Mouse (Mus musculus): ENCODE measurements around the gene Ctso. TPM values are rescaled to one million over a fixed set of nuclear protein-coding genes. Genes with fewer than 3 reads are reported as not detected.

Ctso gene
- polyA plus RNA-seq, 1 experiment from 2014 or later, result 10.6 TPM

- DNase-seq (ENCODE audit: low spot score) (no peak), ATAC-seq (ENCODE audit: insufficient read depth, low FRiP score, low TSS enrichment) (no peak)
- H3K4me2 ChIP-seq (ENCODE audit: low read depth), result no peak overlapping the region
- no peaks in the 10 kb centered on the region for H3K27me3 ChIP-seq (ENCODE audit: control insufficient read depth, insufficient read depth, low read length)
- no peak overlapping the region for H3K27ac ChIP-seq (ENCODE audit: low read depth, low read length)
- H3K36me3 ChIP-seq (ENCODE audit: control insufficient read depth, insufficient read depth, low read length), result no peaks in the 10 kb centered on the region
- WGBS, result 85% methylated on average over 4 of the region's 4 CpGs
- H3K4me3 ChIP-seq (ENCODE audit: low read depth, low read length), result no peak overlapping the region
- no peaks in the 10 kb centered on the region for H3K9me3 ChIP-seq (ENCODE audit: control insufficient read depth, low read length)
- H3K9ac ChIP-seq (ENCODE audit: low read length), result no peak overlapping the region
- no peaks in the 10 kb centered on the region for H3K4me1 ChIP-seq (ENCODE audit: control insufficient read depth, insufficient read depth, low read length)
Observed at GRCm38 (mm10) chr3:81975607-81976006, 43.2 kb downstream of the Ctso start.

GRCm38 (mm10) chr3:81976102-81976501 lies 43.7 kb downstream of the Ctso start, which contains the start of gene Tdo2:
Gene Tdo2 (minus strand): TSS chr3:81976202.
- Histone ChIP-seq H3K4me2 (ENCODE audit: low read depth) (no peak within 1 kb of the TSS), H3K9me3 (ENCODE audit: control insufficient read depth, low read length) (no peaks in the 10 kb centered on the region), H3K4me1 (ENCODE audit: control insufficient read depth, insufficient read depth, low read length) (no peaks in the 10 kb centered on the region), H3K9ac (ENCODE audit: low read length) (no peak within 1 kb of the TSS), H3K4me3 (ENCODE audit: low read depth, low read length) (no peak within 1 kb of the TSS), H3K36me3 (ENCODE audit: control insufficient read depth, insufficient read depth, low read length) (no peaks in the 10 kb centered on the region), H3K27me3 (ENCODE audit: control insufficient read depth, insufficient read depth, low read length) (no peaks in the 10 kb centered on the region), H3K27ac (ENCODE audit: low read depth, low read length) (no peak within 1 kb of the TSS)
- DNase-seq (ENCODE audit: low spot score) (no peak), ATAC-seq (ENCODE audit: insufficient read depth, low FRiP score, low TSS enrichment) (no peak)

GRCm38 (mm10) chr3:81981576-81981975 lies 49.2 kb downstream of the Ctso start:
- Histone ChIP-seq H3K36me3 (ENCODE audit: control insufficient read depth, insufficient read depth, low read length) (no peaks in the 10 kb centered on the region), H3K27ac (ENCODE audit: low read depth, low read length) (no peak overlapping the region)
- WGBS, result 90% methylated on average over 5 of the region's 5 CpGs

GRCm38 (mm10) chr3:81981990-81982389 lies 49.6 kb downstream of the Ctso start, which contains the start of gene Asic5:
Gene Asic5 (plus strand): TSS chr3:81982290.
- Histone ChIP-seq H3K4me1 (ENCODE audit: control insufficient read depth, insufficient read depth, low read length) (no peaks in the 10 kb centered on the region), H3K27ac (ENCODE audit: low read depth, low read length) (no peak within 1 kb of the TSS), H3K36me3 (ENCODE audit: control insufficient read depth, insufficient read depth, low read length) (no peaks in the 10 kb centered on the region), H3K4me3 (ENCODE audit: low read depth, low read length) (no peak within 1 kb of the TSS), H3K9ac (ENCODE audit: low read length) (no peak within 1 kb of the TSS), H3K9me3 (ENCODE audit: control insufficient read depth, low read length) (no peaks in the 10 kb centered on the region), H3K27me3 (ENCODE audit: control insufficient read depth, insufficient read depth, low read length) (no peaks in the 10 kb centered on the region), H3K4me2 (ENCODE audit: low read depth) (no peak within 1 kb of the TSS)
- 95% methylated on average over 5 of the region's 5 CpGs for WGBS
- no peak for ATAC-seq (ENCODE audit: insufficient read depth, low FRiP score, low TSS enrichment)
- no peak for DNase-seq (ENCODE audit: low spot score)

More at GRCm38 (mm10) chr3:81981576-81981975, 49.2 kb downstream of the Ctso start:
- Histone ChIP-seq H3K27me3 (ENCODE audit: control insufficient read depth, insufficient read depth, low read length) (no peaks in the 10 kb centered on the region), H3K4me2 (ENCODE audit: low read depth) (no peak overlapping the region), H3K4me1 (ENCODE audit: control insufficient read depth, insufficient read depth, low read length) (no peaks in the 10 kb centered on the region), H3K4me3 (ENCODE audit: low read depth, low read length) (no peak overlapping the region), H3K9ac (ENCODE audit: low read length) (no peak overlapping the region), H3K9me3 (ENCODE audit: control insufficient read depth, low read length) (no peaks in the 10 kb centered on the region)
- ATAC-seq (ENCODE audit: insufficient read depth, low FRiP score, low TSS enrichment), result no peak
- DNase-seq (ENCODE audit: low spot score), result no peak

- no peaks in the 10 kb centered on the region for H3K27me3 ChIP-seq (ENCODE audit: control insufficient read depth, insufficient read depth, low read length)
- H3K4me2 ChIP-seq (ENCODE audit: low read depth), result no peak overlapping the region
- H3K36me3 ChIP-seq (ENCODE audit: control insufficient read depth, insufficient read depth, low read length), result no peaks in the 10 kb centered on the region
- no peaks in the 10 kb centered on the region for H3K4me1 ChIP-seq (ENCODE audit: control insufficient read depth, insufficient read depth, low read length)
- H3K27ac ChIP-seq (ENCODE audit: low read depth, low read length), result no peak overlapping the region
- H3K9me3 ChIP-seq (ENCODE audit: control insufficient read depth, low read length), result no peaks in the 10 kb centered on the region
- no peak for DNase-seq (ENCODE audit: low spot score)
- 89% methylated on average over 8 of the region's 8 CpGs for WGBS
- ATAC-seq (ENCODE audit: insufficient read depth, low FRiP score, low TSS enrichment), result no peak
- no peak overlapping the region for H3K9ac ChIP-seq (ENCODE audit: low read length)
- H3K4me3 ChIP-seq (ENCODE audit: low read depth, low read length), result no peak overlapping the region
Observed at GRCm38 (mm10) chr3:81983120-81983895, 50.9 kb downstream of the Ctso start.

GRCm38 (mm10) chr3:81985100-81985499 lies 52.7 kb downstream of the Ctso start:
- DNase-seq (ENCODE audit: low spot score) (no peak), ATAC-seq (ENCODE audit: insufficient read depth, low FRiP score, low TSS enrichment) (no peak)
- Histone ChIP-seq H3K9ac (ENCODE audit: low read length) (no peak overlapping the region), H3K27me3 (ENCODE audit: control insufficient read depth, insufficient read depth, low read length) (no peaks in the 10 kb centered on the region), H3K4me1 (ENCODE audit: control insufficient read depth, insufficient read depth, low read length) (no peaks in the 10 kb centered on the region), H3K27ac (ENCODE audit: low read depth, low read length) (no peak overlapping the region), H3K9me3 (ENCODE audit: control insufficient read depth, low read length) (no peaks in the 10 kb centered on the region), H3K4me2 (ENCODE audit: low read depth) (no peak overlapping the region), H3K4me3 (ENCODE audit: low read depth, low read length) (no peak overlapping the region), H3K36me3 (ENCODE audit: control insufficient read depth, insufficient read depth, low read length) (no peaks in the 10 kb centered on the region)
- WGBS, result 81% methylated on average over 1 of the region's 1 CpGs

- H3K9ac ChIP-seq (ENCODE audit: low read length), result no peak overlapping the region
- H3K4me2 ChIP-seq (ENCODE audit: low read depth), result no peak overlapping the region
- DNase-seq (ENCODE audit: low spot score), result no peak
- H3K4me1 ChIP-seq (ENCODE audit: control insufficient read depth, insufficient read depth, low read length), result no peaks in the 10 kb centered on the region
- H3K27me3 ChIP-seq (ENCODE audit: control insufficient read depth, insufficient read depth, low read length), result no peaks in the 10 kb centered on the region
- no peak overlapping the region for H3K27ac ChIP-seq (ENCODE audit: low read depth, low read length)
- H3K36me3 ChIP-seq (ENCODE audit: control insufficient read depth, insufficient read depth, low read length), result no peaks in the 10 kb centered on the region
- no peak for ATAC-seq (ENCODE audit: insufficient read depth, low FRiP score, low TSS enrichment)
- WGBS, result 97% methylated on average over 2 of the region's 2 CpGs
- no peaks in the 10 kb centered on the region for H3K9me3 ChIP-seq (ENCODE audit: control insufficient read depth, low read length)
- H3K4me3 ChIP-seq (ENCODE audit: low read depth, low read length), result no peak overlapping the region
Observed at GRCm38 (mm10) chr3:81986103-81986502, 53.7 kb downstream of the Ctso start.

GRCm38 (mm10) chr3:81987628-81988027 lies 55.2 kb downstream of the Ctso start:
- no peak overlapping the region for H3K4me3 ChIP-seq (ENCODE audit: low read depth, low read length)
- no peak overlapping the region for H3K27ac ChIP-seq (ENCODE audit: low read depth, low read length)
- H3K36me3 ChIP-seq (ENCODE audit: control insufficient read depth, insufficient read depth, low read length), result no peaks in the 10 kb centered on the region
- DNase-seq (ENCODE audit: low spot score), result no peak
- no peaks in the 10 kb centered on the region for H3K9me3 ChIP-seq (ENCODE audit: control insufficient read depth, low read length)
- no peak overlapping the region for H3K4me2 ChIP-seq (ENCODE audit: low read depth)
- no peak overlapping the region for H3K9ac ChIP-seq (ENCODE audit: low read length)
- no peak for ATAC-seq (ENCODE audit: insufficient read depth, low FRiP score, low TSS enrichment)
- no peaks in the 10 kb centered on the region for H3K27me3 ChIP-seq (ENCODE audit: control insufficient read depth, insufficient read depth, low read length)
- 94% methylated on average over 3 of the region's 3 CpGs for WGBS
- H3K4me1 ChIP-seq (ENCODE audit: control insufficient read depth, insufficient read depth, low read length), result no peaks in the 10 kb centered on the region

- Histone ChIP-seq H3K9ac (ENCODE audit: low read length) (no peak overlapping the region), H3K27ac (ENCODE audit: low read depth, low read length) (no peak overlapping the region), H3K36me3 (ENCODE audit: control insufficient read depth, insufficient read depth, low read length) (no peaks in the 10 kb centered on the region), H3K4me1 (ENCODE audit: control insufficient read depth, insufficient read depth, low read length) (no peaks in the 10 kb centered on the region), H3K9me3 (ENCODE audit: control insufficient read depth, low read length) (no peaks in the 10 kb centered on the region), H3K27me3 (ENCODE audit: control insufficient read depth, insufficient read depth, low read length) (no peaks in the 10 kb centered on the region), H3K4me3 (ENCODE audit: low read depth, low read length) (no peak overlapping the region), H3K4me2 (ENCODE audit: low read depth) (no peak overlapping the region)
- ATAC-seq (ENCODE audit: insufficient read depth, low FRiP score, low TSS enrichment) (no peak), DNase-seq (ENCODE audit: low spot score) (no peak)
- 65% methylated on average over 2 of the region's 2 CpGs for WGBS
Observed at GRCm38 (mm10) chr3:81989692-81990141, 57.3 kb downstream of the Ctso start.

Measured in neural tube, embryonic 11.5 days (tissue).